Mouse (Mus musculus) ES-E14 (cell line): Measurements from ENCODE around the gene Gm26741. TPM values are rescaled to one million over a fixed set of nuclear protein-coding genes. Genes with fewer than 3 reads are reported as not detected.

Experiments used
- DNase-seq: peaks from one replicate; pipeline ENCODE4 v3.0.0-alpha.2; 2013; ENCODE audit warnings: low read depth, low spot score
- H3K27ac ChIP-seq: 2 replicates; pipeline ENCODE4 v1.5.1; 2012; ENCODE audit warnings: low read depth, mild to moderate bottlenecking, low read length, moderate library complexity, mixed read lengths; ENCODE audit not compliant: poor library complexity, insufficient read depth, severe bottlenecking
- H3K36me3 ChIP-seq: 2 replicates; pipeline ENCODE4 v1.6.1; 2012; ENCODE audit warnings: mild to moderate bottlenecking, low read length, moderate library complexity, mixed read lengths; ENCODE audit not compliant: control insufficient read depth, poor library complexity, insufficient read depth, severe bottlenecking
- H3K4me1 ChIP-seq, 2 experiments: fragments of 150-350 bp in 1 of 2; sonication (generic) in 1 of 2; 2 replicates each; pipeline ENCODE4 v1.6.1; 2012; ENCODE audit warnings: low read length in 2 of 2, mild to moderate bottlenecking in 1 of 2, mixed read lengths in 1 of 2; ENCODE audit not compliant: control insufficient read depth in 2 of 2, insufficient read depth in 2 of 2, poor library complexity in 1 of 2
- H3K4me3 ChIP-seq, 2 experiments: fragments of 150-350 bp in 1 of 2; sonication (generic) in 1 of 2; 2 replicates each; pipeline ENCODE4 v1.5.1; 2012; ENCODE audit warnings: low read length in 2 of 2, low read depth in 1 of 2, mild to moderate bottlenecking in 1 of 2, mixed read lengths in 1 of 2; ENCODE audit not compliant: insufficient read depth in 1 of 2, poor library complexity in 1 of 2, severe bottlenecking in 1 of 2
- H3K9ac ChIP-seq: 2 replicates; pipeline ENCODE4 v1.6.1; 2012; ENCODE audit warnings: low read depth, mild to moderate bottlenecking, low read length, mixed read lengths; ENCODE audit not compliant: poor library complexity, insufficient read depth, severe bottlenecking
- H3K9me3 ChIP-seq: fragments of 150-350 bp; sonication (generic); 2 replicates; pipeline ENCODE4 v1.6.1; 2012; ENCODE audit warnings: low read depth, mild to moderate bottlenecking, low read length; ENCODE audit not compliant: control insufficient read depth, insufficient read depth
- CHD2 ChIP-seq: IDR thresholded peaks from 2 replicates; pipeline ENCODE4 v1.6.1; 2014; ENCODE audit warnings: mild to moderate bottlenecking, low read depth, low read length, inconsistent platforms
- HCFC1 ChIP-seq: IDR thresholded peaks from 2 replicates; pipeline ENCODE4 v1.6.1; 2012; ENCODE audit warnings: low read length, inconsistent platforms, borderline replicate concordance; ENCODE audit not compliant: insufficient read depth
- MAFK ChIP-seq: IDR thresholded peaks from 2 replicates; pipeline ENCODE4 v1.6.1; 2014; ENCODE audit warnings: mild to moderate bottlenecking, low read depth, low read length, inconsistent platforms; ENCODE audit not compliant: insufficient read depth
- ZC3H11A ChIP-seq: IDR thresholded peaks from 2 replicates; pipeline ENCODE4 v1.6.1; 2012; ENCODE audit warnings: low read depth, mild to moderate bottlenecking, inconsistent platforms, low read length, borderline replicate concordance
- ZNF384 ChIP-seq: IDR thresholded peaks from 2 replicates; pipeline ENCODE4 v1.6.1; 2012; ENCODE audit warnings: low read depth, low read length, inconsistent platforms
- in situ Hi-C, 2 experiments: fragments of 600-800 bp; cut with MboI; formaldehyde crosslinking; loops; one replicate each; pipeline ENCODE4 v1.15.1; 2025; ENCODE audit warnings: low sequenced_read_pairs in 2 of 2, inconsistent platforms in 1 of 2; ENCODE audit not compliant: unreplicated experiment in 2 of 2
- total RNA-seq: library from RNA; depleted of rRNA; stranded (reverse); fragments of 300-350 nt; gene quantifications from 2 replicates; pipeline ENCODE4 v1.2.3, GENCODE M21; 2012; rRNA removed

Gene Gm26741
- not detected in 2 replicates for total RNA-seq

- TF ChIP-seq HCFC1 (no peak), ZNF384 (no peak), ZC3H11A (no peak), MAFK (no peak)
- Histone ChIP-seq H3K9me3 (no peaks in the 10 kb centered on the region), H3K36me3 (no peaks in the 10 kb centered on the region), H3K4me1 (peaks cover 0 to 4% of the 10 kb centered on the region in 2 experiments; a peak in 2 of 4 replicates), H3K27ac (no peak within 1 kb of the TSS), H3K4me3 (no peak within 1 kb of the TSS), H3K9ac (no peak within 1 kb of the TSS)
- no peak for DNase-seq
- in situ Hi-C loops, result loop anchor here in 1 of 2 experiments (10.0 kb wide), 1 partner anchor 144 kb away; no protein-coding TSS in a partner anchor
Observed at GRCm38 (mm10) chr10:52358467-52358866, at the start of gene Gm26741. TSS of gene Gm26741 (plus strand) at chr10:52358767.

GRCm38 (mm10) chr10:52309196-52309595 is 49.4 kb upstream of the Gm26741 start:
- no peak overlapping the region for H3K9ac ChIP-seq
- H3K9me3 ChIP-seq, result no peaks in the 10 kb centered on the region
- H3K36me3 ChIP-seq, result peaks cover 10% of the 10 kb centered on the region
- in situ Hi-C loops, result no loop called here
- no peak for TF ChIP-seq ZNF384
- no peak overlapping the region for H3K4me3 ChIP-seq
- no peak overlapping the region for H3K27ac ChIP-seq
- H3K4me1 ChIP-seq, result 0 out of 4 replicates have a peak, but pooled peaks cover 0 to 3% of the 10 kb centered on the region in 2 experiments
- DNase-seq, result no peak

GRCm38 (mm10) chr10:52319506-52320286 is 38.9 kb upstream of the Gm26741 start:
- in situ Hi-C loops, result no loop called here
- no peaks in the 10 kb centered on the region for H3K9me3 ChIP-seq
- peak overlapping the region; percentile 44 to 59 for H3K4me3 ChIP-seq
- H3K27ac ChIP-seq, result no peak overlapping the region; the same call in 1 of the 2 replicates
- H3K9ac ChIP-seq, result peak overlapping the region; percentile 15; the same call in 1 of the 2 replicates
- no peak for DNase-seq
- H3K36me3 ChIP-seq, result peaks cover 13% of the 10 kb centered on the region
- no peak for TF ChIP-seq MAFK
- no peak for TF ChIP-seq ZNF384
- no peak for TF ChIP-seq CHD2
- TF ChIP-seq ZC3H11A, result no peak
- no peak for TF ChIP-seq HCFC1
- H3K4me1 ChIP-seq, result no peaks in the 10 kb centered on the region; a peak in 1 of 4 replicates

GRCm38 (mm10) chr10:52321918-52322317 is 36.6 kb upstream of the Gm26741 start:
- no peaks in the 10 kb centered on the region; a peak in 1 of 4 replicates for H3K4me1 ChIP-seq
- H3K27ac ChIP-seq, result no peak overlapping the region
- peaks cover 10% of the 10 kb centered on the region for H3K36me3 ChIP-seq
- no peak for DNase-seq
- H3K9ac ChIP-seq, result no peak overlapping the region
- no peak overlapping the region for H3K4me3 ChIP-seq
- in situ Hi-C loops, result no loop called here
- TF ChIP-seq HCFC1 (no peak), ZNF384 (no peak), CHD2 (no peak), ZC3H11A (no peak), MAFK (no peak)
- H3K9me3 ChIP-seq, result no peaks in the 10 kb centered on the region
